Mouse (Mus musculus) central nervous system, embryonic 14 days (tissue): ENCODE results near the gene Tcp1. TPM values are rescaled to one million over a fixed set of nuclear protein-coding genes. Genes with fewer than 3 reads are reported as not detected.

Source experiments
- polyA plus RNA-seq: library from polyadenylated mRNA; depleted of rRNA; stranded (reverse); fragments of >200 nt; gene quantifications from 2 replicates; pipeline ENCODE4 v1.2.3, GENCODE M21; 2012; rRNA removed

The Tcp1 gene
- 207 and 213 TPM in 2 replicates for polyA plus RNA-seq

GRCm38 (mm10) chr17:12915488-12915880, at the start of gene Tcp1:
Gene Tcp1 (plus strand): TSS chr17:12915701.

GRCm38 (mm10) chr17:12868043-12868442, 47.5 kb upstream of the Tcp1 start, which contains the start of gene Mas1:
Gene Mas1 (minus strand): TSS chr17:12868143.

GRCm38 (mm10) chr17:12875734-12876133, 39.8 kb upstream of the Tcp1 start, which contains the start of gene Mrgprh:
Gene Mrgprh (plus strand): TSS chr17:12876034.

GRCm38 (mm10) chr17:12909361-12910280, 5.9 kb upstream of the Tcp1 start, which contains the start of gene Pnldc1:
Gene Pnldc1 (minus strand): TSS chr17:12910230.

GRCm38 (mm10) chr17:12915881-12916583, 531 bp downstream of the Tcp1 start, which contains the start of gene Mrpl18:
Gene Mrpl18 (minus strand): TSS chr17:12916345.

GRCm38 (mm10) chr17:12940151-12940805, 24.8 kb downstream of the Tcp1 start, which contains the start of gene Acat3:
Gene Acat3 (minus strand): TSS chr17:12940600.

GRCm38 (mm10) chr17:12960331-12960873, 44.9 kb downstream of the Tcp1 start, which contains the start of gene Acat2:
Gene Acat2 (minus strand): TSS chr17:12960747.

Other genes with a start within 250 kb of the Tcp1 start
- gene Slc22a1, start 239.9 kb upstream of the Tcp1 start, polyA plus RNA-seq = not detected in 2 replicates
- 20.3 and 33.7 TPM in 2 replicates for gene Igf2r, start 146.0 kb upstream of the Tcp1 start, polyA plus RNA-seq
- 0.20 and 0.55 TPM in 2 replicates for gene Mas1, start 47.6 kb upstream of the Tcp1 start, polyA plus RNA-seq
- 0.04 and 0.09 TPM in 2 replicates for gene Mrgprh, start 39.7 kb upstream of the Tcp1 start, polyA plus RNA-seq
- 5.7 and 6.9 TPM in 2 replicates for gene Pnldc1, start 5.5 kb upstream of the Tcp1 start, polyA plus RNA-seq
- 67.7 and 70.0 TPM in 2 replicates for gene Mrpl18, start 644 bp downstream of the Tcp1 start, polyA plus RNA-seq
- gene Acat3, start 24.9 kb downstream of the Tcp1 start, polyA plus RNA-seq = 0.61 TPM in 2 replicates
- gene Acat2, start 45.0 kb downstream of the Tcp1 start, polyA plus RNA-seq = 125 and 134 TPM in 2 replicates
- gene Wtap, start 78.5 kb downstream of the Tcp1 start, polyA plus RNA-seq = 84.6 and 97.5 TPM in 2 replicates
- 144 and 148 TPM in 2 replicates for gene Sod2, start 91.1 kb downstream of the Tcp1 start, polyA plus RNA-seq
- gene Gpr31b, start 136.6 kb downstream of the Tcp1 start, polyA plus RNA-seq = 0.05 TPM in 1 of 2 replicates, not detected in the other
- gene Tcp10b, start 145.4 kb downstream of the Tcp1 start, polyA plus RNA-seq = 0.19 and 0.33 TPM in 2 replicates
- 0.04 and 0.07 TPM in 2 replicates for gene Unc93a, start 216.1 kb downstream of the Tcp1 start, polyA plus RNA-seq